Mouse (Mus musculus) spleen, adult 2 months (tissue): ENCODE data around the gene Ada. TPM values are rescaled to one million over a fixed set of nuclear protein-coding genes. Genes with fewer than 3 reads are reported as not detected.

ENCODE experiments used
- DNase-seq, 2 experiments: peaks; one replicate each; pipeline versions ENCODE4 v3.0.0 to v3.0.0-alpha.2; 2012 to 2021; ENCODE audit warnings: low spot score in 2 of 2, low read depth in 1 of 2
- H3K27ac ChIP-seq: fragments of 200-500 bp; 2 replicates; pipeline ENCODE4 v1.5.1; 2012; ENCODE audit warnings: low read length, inconsistent platforms; ENCODE audit not compliant: insufficient read depth
- H3K27me3 ChIP-seq: fragments of 200-500 bp; 2 replicates; pipeline ENCODE4 v1.6.1; 2012; ENCODE audit warnings: mild to moderate bottlenecking, moderate library complexity, low read length, inconsistent platforms; ENCODE audit not compliant: control insufficient read depth, insufficient read depth
- H3K36me3 ChIP-seq: fragments of 200-500 bp; 2 replicates; pipeline ENCODE4 v1.6.1; 2012; ENCODE audit warnings: mild to moderate bottlenecking, low read length, inconsistent platforms; ENCODE audit not compliant: control insufficient read depth, insufficient read depth
- H3K4me1 ChIP-seq: fragments of 200-500 bp; 2 replicates; pipeline ENCODE4 v1.6.1; 2011; ENCODE audit warnings: inconsistent platforms; ENCODE audit not compliant: control insufficient read depth, insufficient read depth, insufficient read length
- H3K4me3 ChIP-seq: fragments of 200-500 bp; 2 replicates; pipeline ENCODE4 v1.5.1; 2011; ENCODE audit warnings: mild to moderate bottlenecking, inconsistent platforms; ENCODE audit not compliant: insufficient read depth, insufficient read length; ENCODE audit errors: extremely low read depth
- CTCF ChIP-seq: fragments of 200-500 bp; IDR thresholded peaks from 2 replicates; pipeline ENCODE4 v1.5.1; 2011; ENCODE audit warnings: mild to moderate bottlenecking, inconsistent platforms; ENCODE audit not compliant: insufficient read depth, insufficient read length, insufficient replicate concordance; ENCODE audit errors: extremely low read depth
- POLR2A ChIP-seq: fragments of 200-500 bp; IDR thresholded peaks from 2 replicates; pipeline ENCODE4 v1.6.1; 2011; ENCODE audit warnings: low read depth, low read length, inconsistent platforms
- WGBS: fragments of 180-500 bp; shearing (Covaris S2); methylation state at CpG from one replicate; pipeline ENCODE4 v1.1.7; 2018; 5-methylcytosine and 5-hydroxymethylcytosine counted together
- polyA plus RNA-seq: library from polyadenylated mRNA; depleted of rRNA; stranded (reverse); fragments of >200 nt; gene quantifications from 2 replicates; pipeline ENCODE4 v1.2.3, GENCODE M21; 2012

Ada gene
- polyA plus RNA-seq, 1 experiment, result 4.3 TPM

DNA sequence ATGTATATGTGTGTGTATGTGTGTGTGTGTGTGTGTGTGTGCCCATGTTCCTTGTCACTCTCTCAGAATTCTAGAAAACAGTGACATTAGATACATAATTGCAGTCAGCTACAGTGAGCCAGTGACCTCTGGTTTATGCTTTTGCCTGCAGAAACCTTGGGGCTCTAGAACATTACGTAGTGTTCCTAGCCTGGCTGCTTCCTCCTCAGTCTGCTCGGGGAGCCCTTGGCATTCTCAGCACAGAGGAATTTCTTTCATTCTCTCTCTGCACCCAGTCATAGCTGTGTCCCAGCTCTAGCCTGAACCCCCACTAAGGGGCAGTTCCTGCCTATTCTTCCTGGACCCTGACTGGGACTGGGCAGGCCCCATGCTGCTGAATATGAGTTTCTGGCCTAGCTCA, 8.1 kb upstream of the Ada start:
- H3K4me3 ChIP-seq, result no peak overlapping the region
- no peaks in the 10 kb centered on the region for H3K27me3 ChIP-seq
- no peak for TF ChIP-seq POLR2A
- TF ChIP-seq CTCF, result no peak
- 90% methylated on average over 2 of the region's 2 CpGs for WGBS
- no peaks in the 10 kb centered on the region for H3K4me1 ChIP-seq
- no peaks in the 10 kb centered on the region for H3K36me3 ChIP-seq
- DNase-seq, result no peak
- H3K27ac ChIP-seq, result no peak overlapping the region

DNA sequence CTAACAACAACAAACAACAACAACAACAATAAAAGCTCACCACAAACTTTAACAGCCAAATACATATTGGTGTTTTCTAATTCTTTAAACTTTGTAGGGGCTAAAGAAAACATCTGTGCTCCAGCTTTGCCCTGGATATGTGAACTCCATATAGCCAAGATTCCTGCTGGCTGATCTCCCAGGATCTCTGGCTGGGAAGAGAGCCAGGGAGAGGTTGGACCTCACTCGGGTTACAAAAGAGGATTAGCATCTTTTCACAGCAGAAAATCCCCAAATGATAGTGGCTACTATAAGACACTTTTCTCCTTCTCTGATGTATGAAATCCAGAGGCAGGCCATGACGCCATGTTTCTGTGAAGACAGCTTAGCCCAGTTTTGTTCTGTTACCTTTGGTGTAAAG, 6.7 kb upstream of the Ada start:
- Histone ChIP-seq H3K4me3 (no peak overlapping the region), H3K27ac (no peak overlapping the region), H3K27me3 (no peaks in the 10 kb centered on the region), H3K36me3 (no peaks in the 10 kb centered on the region), H3K4me1 (no peaks in the 10 kb centered on the region)
- DNase-seq, result no peak
- TF ChIP-seq CTCF (no peak), POLR2A (no peak)
- 81% methylated on average over 2 of the region's 2 CpGs for WGBS

DNA sequence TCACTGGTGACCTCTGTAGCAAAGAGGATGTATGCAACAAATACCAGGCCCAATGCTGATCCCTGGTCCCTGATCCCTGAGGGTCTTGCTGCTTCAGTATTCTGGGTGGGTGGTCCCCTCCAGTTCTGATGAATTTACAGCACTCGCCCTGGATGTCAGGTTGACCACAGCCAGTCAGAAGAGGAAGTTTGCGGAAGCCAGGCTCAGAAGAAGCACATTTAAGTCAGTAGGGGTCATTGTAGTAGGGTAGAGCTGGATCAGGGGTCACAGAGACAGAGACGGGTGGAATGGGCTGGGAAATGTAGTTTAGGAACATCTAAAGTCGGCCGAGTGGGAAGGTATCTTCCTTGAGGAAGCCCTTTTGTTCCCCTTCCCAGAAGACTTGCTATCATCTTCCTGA, 4.2 kb upstream of the Ada start:
- no peak for DNase-seq
- H3K27me3 ChIP-seq, result no peaks in the 10 kb centered on the region
- no peaks in the 10 kb centered on the region for H3K36me3 ChIP-seq
- H3K4me1 ChIP-seq, result peaks cover 3% of the 10 kb centered on the region; the same call in 1 of the 2 replicates
- H3K27ac ChIP-seq, result no peak overlapping the region
- WGBS, result 47% methylated on average over 5 of the region's 5 CpGs
- no peak overlapping the region for H3K4me3 ChIP-seq
- TF ChIP-seq POLR2A (no peak), CTCF (no peak)

DNA sequence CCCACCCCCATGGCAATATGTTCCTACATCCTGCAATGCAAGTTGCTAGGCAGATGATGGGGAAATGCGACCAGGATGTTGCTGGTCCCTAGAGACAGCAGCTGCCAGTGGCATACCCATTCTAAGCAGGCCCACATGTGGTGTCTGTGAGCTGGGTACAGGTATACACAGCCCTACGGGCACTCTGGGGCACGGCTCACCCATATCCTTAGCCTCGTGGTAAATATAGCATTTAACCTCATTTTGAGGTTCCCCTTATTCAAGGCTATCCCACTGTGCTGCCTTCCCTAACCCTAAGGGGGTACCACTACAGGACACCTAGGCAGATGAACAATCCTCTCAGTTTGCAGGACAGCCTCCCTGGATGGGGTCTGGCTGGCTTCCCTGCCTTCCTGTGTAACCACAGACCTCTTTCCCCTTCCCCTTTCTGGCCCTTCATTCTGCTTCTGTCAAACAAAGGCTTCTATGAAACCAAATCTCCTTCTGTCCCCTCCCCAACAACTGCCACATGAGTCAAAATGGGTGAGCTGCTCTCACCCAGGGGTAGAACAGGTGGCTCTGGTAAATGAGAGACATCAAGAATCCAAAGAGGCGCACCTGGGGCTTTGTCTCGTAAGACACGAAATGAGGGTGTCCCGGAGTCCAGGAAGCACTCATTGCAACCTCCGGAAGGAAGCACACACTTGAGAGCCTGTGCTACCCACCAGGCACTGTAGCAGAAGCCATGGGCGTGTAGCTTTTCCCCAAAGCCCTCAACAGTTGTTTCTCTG, 5.1 kb downstream of the Ada start:
- H3K4me1 ChIP-seq, result peaks cover 16% of the 10 kb centered on the region
- 13% methylated on average over 10 of the region's 10 CpGs for WGBS

DNA sequence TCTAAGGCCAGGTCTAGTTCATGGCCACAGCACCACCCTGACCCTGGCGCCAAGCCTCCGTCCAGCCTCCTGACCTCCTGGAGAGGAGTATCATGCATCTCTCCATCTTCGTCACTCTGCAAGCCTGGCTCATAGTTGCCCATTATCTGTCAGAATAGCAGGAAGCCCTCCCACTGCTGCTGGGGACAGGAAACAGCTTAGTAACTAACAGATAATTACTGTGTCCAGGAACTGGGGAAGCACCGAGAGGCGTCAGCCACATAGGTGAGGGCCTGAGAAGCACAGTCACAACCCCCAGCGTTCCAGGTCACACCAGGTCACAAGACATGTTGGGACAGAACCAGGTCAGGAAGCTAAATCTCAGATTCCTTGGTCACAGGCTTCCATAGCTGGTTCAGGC, 6.7 kb downstream of the Ada start:
- Histone ChIP-seq H3K4me1 (peaks cover 13% of the 10 kb centered on the region), H3K27me3 (no peaks in the 10 kb centered on the region), H3K4me3 (no peak overlapping the region), H3K36me3 (no peaks in the 10 kb centered on the region), H3K27ac (0 out of 2 replicates have a peak overlapping the region, but pooled peaks have one; percentile 6)
- no peak for DNase-seq
- TF ChIP-seq CTCF (no peak), POLR2A (no peak)
- WGBS, result 47% methylated on average over 6 of the region's 6 CpGs

More for the DNA sequence above, 5.1 kb downstream of the Ada start:
- H3K4me3 ChIP-seq, result no peak overlapping the region
- peak overlapping the region; percentile 4; the same call in 1 of the 2 replicates for H3K27ac ChIP-seq
- no peaks in the 10 kb centered on the region for H3K36me3 ChIP-seq
- H3K27me3 ChIP-seq, result no peaks in the 10 kb centered on the region
- no peak for TF ChIP-seq CTCF
- no peak for TF ChIP-seq POLR2A
- DNase-seq, result peak; percentile 14 to 19

DNA sequence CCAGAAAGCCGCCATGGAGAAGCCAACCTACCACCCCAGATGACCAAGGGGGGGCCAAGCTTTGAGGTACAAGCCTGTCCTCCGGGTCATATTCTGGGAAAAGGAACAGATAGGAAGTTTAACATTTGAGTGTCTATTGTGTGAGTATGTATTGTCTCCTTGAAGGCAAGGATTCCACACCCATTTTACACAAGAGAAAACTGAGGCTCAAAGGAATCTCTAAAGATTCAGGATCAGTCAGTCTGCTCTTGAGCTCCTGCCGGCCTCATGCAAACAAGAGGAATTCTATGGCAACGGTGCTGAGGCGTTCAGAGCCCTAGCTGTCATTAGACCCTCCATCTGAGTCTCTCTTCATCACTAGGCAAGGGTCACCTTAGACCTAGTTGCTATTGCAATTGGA, 7.4 kb downstream of the Ada start:
- no peak overlapping the region for H3K4me3 ChIP-seq
- TF ChIP-seq POLR2A (no peak), CTCF (no peak)
- no peak for DNase-seq
- H3K36me3 ChIP-seq, result no peaks in the 10 kb centered on the region
- peaks cover 13% of the 10 kb centered on the region for H3K4me1 ChIP-seq
- H3K27me3 ChIP-seq, result no peaks in the 10 kb centered on the region
- 94% methylated on average over 5 of the region's 5 CpGs for WGBS
- H3K27ac ChIP-seq, result no peak overlapping the region

DNA sequence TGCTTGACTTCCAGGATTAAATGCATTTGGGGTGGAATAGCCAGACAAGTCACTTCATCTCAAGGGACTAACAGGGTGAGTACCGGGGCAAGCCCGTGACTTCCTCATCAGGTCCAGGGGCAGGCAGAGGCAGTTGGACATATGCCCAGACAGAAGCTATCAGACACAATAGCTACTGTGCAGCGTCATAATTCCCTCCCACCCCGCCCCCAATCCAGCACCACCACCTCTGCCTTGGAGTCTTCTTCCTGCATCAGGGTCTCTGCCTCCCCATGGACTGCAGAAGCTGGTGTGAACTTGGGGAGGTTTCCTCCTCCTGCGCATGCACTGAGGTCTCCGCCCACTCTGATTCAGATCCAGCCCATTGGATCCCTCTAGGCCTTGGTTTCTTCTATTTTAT, 14.1 kb downstream of the Ada start:
- Histone ChIP-seq H3K36me3 (peaks cover 7% of the 10 kb centered on the region), H3K27me3 (no peaks in the 10 kb centered on the region), H3K4me1 (no peaks in the 10 kb centered on the region; the same call in 1 of the 2 replicates), H3K4me3 (no peak overlapping the region), H3K27ac (no peak overlapping the region)
- no peak for DNase-seq
- TF ChIP-seq CTCF (no peak), POLR2A (no peak)
- WGBS, result 45% methylated on average over 6 of the region's 6 CpGs
